Mouse (Mus musculus) myocyte (in vitro differentiated cells): ENCODE results near the gene Ctbp2. TPM values are rescaled to one million over a fixed set of nuclear protein-coding genes. Genes with fewer than 3 reads are reported as not detected.
"Not testable (repeated sequence)": the region's sequence is repeated elsewhere in the genome, so short reads cannot be mapped to it uniquely, and the experiment has no call there.

ENCODE experiments used
- H3K27me3 ChIP-seq: one replicate; pipeline ENCODE4 v1.6.1; 2011; ENCODE audit not compliant: control insufficient read depth, insufficient read depth, insufficient read length
- H3K36me3 ChIP-seq: one replicate; pipeline ENCODE4 v1.6.1; 2011; ENCODE audit not compliant: control insufficient read depth, insufficient read depth
- H3K4me2 ChIP-seq: one replicate; pipeline ENCODE4 v1.6.1; 2011; ENCODE audit warnings: low read depth, control low read depth
- H3K4me3 ChIP-seq: one replicate; pipeline ENCODE4 v1.5.1; 2011; ENCODE audit warnings: mild to moderate bottlenecking, control low read depth, moderate library complexity
- H3K79me2 ChIP-seq: one replicate; pipeline ENCODE4 v1.6.1; 2011; ENCODE audit not compliant: control insufficient read depth, insufficient read depth
- H3ac ChIP-seq: one replicate; pipeline ENCODE4 v1.6.1; 2011; ENCODE audit not compliant: control insufficient read depth, insufficient read length
- CEBPB ChIP-seq: IDR thresholded peaks from 2 replicates; pipeline ENCODE4 v1.6.1; 2011; ENCODE audit warnings: mild to moderate bottlenecking, moderate library complexity; ENCODE audit not compliant: poor library complexity, insufficient read depth, severe bottlenecking
- E2F4 ChIP-seq: IDR thresholded peaks from one replicate; pipeline ENCODE4 v1.6.1; 2011; ENCODE audit warnings: mild to moderate bottlenecking, control low read depth, moderate library complexity; ENCODE audit not compliant: insufficient read depth
- MAX ChIP-seq: IDR thresholded peaks from one replicate; pipeline ENCODE4 v1.6.1; 2011; ENCODE audit warnings: low read depth, mild to moderate bottlenecking, control low read depth
- MYOD1 ChIP-seq, 3 experiments: IDR thresholded peaks; one replicate each; pipeline ENCODE4 v1.6.1; 2011; ENCODE audit warnings: control low read depth in 2 of 3, low read depth in 2 of 3, mild to moderate bottlenecking in 2 of 3, moderate library complexity in 1 of 3; ENCODE audit not compliant: insufficient read length in 2 of 3, control insufficient read depth in 1 of 3
- MYOG ChIP-seq, 3 experiments: IDR thresholded peaks; one replicate each; pipeline ENCODE4 v1.6.1; 2011; ENCODE audit warnings: control low read depth in 2 of 3, low read depth in 2 of 3, mild to moderate bottlenecking in 2 of 3; ENCODE audit not compliant: insufficient read length in 2 of 3, control insufficient read depth in 1 of 3, insufficient read depth in 1 of 3
- POLR2A ChIP-seq: IDR thresholded peaks from one replicate; pipeline ENCODE4 v1.6.1; 2011; ENCODE audit warnings: low read depth, mild to moderate bottlenecking, control low read depth, moderate library complexity; ENCODE audit not compliant: insufficient read length
- POLR2AphosphoS2 ChIP-seq: IDR thresholded peaks from one replicate; pipeline ENCODE4 v1.6.1; 2011; ENCODE audit warnings: low read depth, control low read depth; ENCODE audit not compliant: insufficient read length
- REST ChIP-seq: IDR thresholded peaks from one replicate; pipeline ENCODE4 v1.6.1; 2011; ENCODE audit warnings: mild to moderate bottlenecking, control low read depth, moderate library complexity; ENCODE audit not compliant: insufficient read depth, insufficient read length
- SRF ChIP-seq: IDR thresholded peaks from one replicate; pipeline ENCODE4 v1.6.1; 2011; ENCODE audit warnings: low read depth; ENCODE audit not compliant: control insufficient read depth, insufficient read length
- TCF12 ChIP-seq: IDR thresholded peaks from one replicate; pipeline ENCODE4 v1.6.1; 2011; ENCODE audit warnings: mild to moderate bottlenecking, control low read depth; ENCODE audit not compliant: poor library complexity, insufficient read depth, severe bottlenecking
- TCF3 ChIP-seq: IDR thresholded peaks from one replicate; pipeline ENCODE4 v1.6.1; 2011; ENCODE audit warnings: low read depth, control low read depth; ENCODE audit not compliant: insufficient read length
- USF1 ChIP-seq: IDR thresholded peaks from one replicate; pipeline ENCODE4 v1.6.1; 2011; ENCODE audit warnings: low read depth, mild to moderate bottlenecking, control low read depth, moderate library complexity
- polyA plus RNA-seq: library from polyadenylated mRNA; unstranded; fragments of >200 nt; fragmentation: generic; extraction: Trizol; gene quantifications from one replicate; pipeline ENCODE4 v1.2.1, GENCODE M21; 2012; ENCODE audit warnings: missing spikeins

Gene Ctbp2
- polyA plus RNA-seq, 1 experiment, result 22.4 TPM

- TF ChIP-seq TCF12, result no peak
- TF ChIP-seq TCF3, result no peak
- TF ChIP-seq SRF, result no peak
- no peak for TF ChIP-seq CEBPB
- TF ChIP-seq E2F4, result no peak
- Histone ChIP-seq H3ac (no peak overlapping the region), H3K4me3 (no peak overlapping the region)
Observed at GRCm38 (mm10) chr7:133108695-133109094, 15.5 kb downstream of the Ctbp2 start.

GRCm38 (mm10) chr7:133102578-133102977, 21.6 kb downstream of the Ctbp2 start:
- peak; percentile 2 to 93 (median 87) for TF ChIP-seq MYOG (IDR thresholded peaks at IDR 0.05; ENCODE audit: control insufficient read depth in 1 of 3, insufficient read depth in 1 of 3, insufficient read length in 2 of 3, low read depth in 2 of 3)
- no peak for TF ChIP-seq SRF
- TF ChIP-seq TCF12, result peak; percentile 33
- TF ChIP-seq MYOD1 (IDR thresholded peaks at IDR 0.05; ENCODE audit: control insufficient read depth in 1 of 3, insufficient read length in 2 of 3, low read depth in 2 of 3), result peak; percentile 7 to 95 (median 91)

More at GRCm38 (mm10) chr7:133108695-133109094, 15.5 kb downstream of the Ctbp2 start:
- no peak overlapping the region for H3K4me2 ChIP-seq
- no peaks in the 10 kb centered on the region for H3K36me3 ChIP-seq
- no peaks in the 10 kb centered on the region for H3K27me3 ChIP-seq
- peaks cover 95% of the 10 kb centered on the region for H3K79me2 ChIP-seq

GRCm38 (mm10) chr7:133101070-133101469, 23.1 kb downstream of the Ctbp2 start:
- Histone ChIP-seq H3K27me3 (no peaks in the 10 kb centered on the region), H3K4me2 (no peak overlapping the region), H3K79me2 (peaks cover 90% of the 10 kb centered on the region), H3K36me3 (no peaks in the 10 kb centered on the region), H3K4me3 (no peak overlapping the region), H3ac (no peak overlapping the region)
- no peak for TF ChIP-seq MYOD1 (IDR thresholded peaks at IDR 0.05; ENCODE audit: control insufficient read depth in 1 of 3, insufficient read length in 2 of 3, low read depth in 2 of 3)

More at GRCm38 (mm10) chr7:133102578-133102977, 21.6 kb downstream of the Ctbp2 start:
- H3K79me2 ChIP-seq, result peaks cover 96% of the 10 kb centered on the region
- no peaks in the 10 kb centered on the region for H3K36me3 ChIP-seq
- H3K27me3 ChIP-seq, result no peaks in the 10 kb centered on the region
- H3ac ChIP-seq, result no peak overlapping the region
- no peak overlapping the region for H3K4me3 ChIP-seq
- H3K4me2 ChIP-seq, result no peak overlapping the region

- H3K4me2 ChIP-seq, result no peak overlapping the region
- TF ChIP-seq REST, result no peak
- TF ChIP-seq USF1, result no peak
- TF ChIP-seq MYOD1 (IDR thresholded peaks at IDR 0.05; ENCODE audit: control insufficient read depth in 1 of 3, insufficient read length in 2 of 3, low read depth in 2 of 3), result no peak
Observed at GRCm38 (mm10) chr7:133100178-133100577, 24.0 kb downstream of the Ctbp2 start.

GRCm38 (mm10) chr7:133099266-133099665, 24.9 kb downstream of the Ctbp2 start:
- TF ChIP-seq MYOG (IDR thresholded peaks at IDR 0.05; ENCODE audit: control insufficient read depth in 1 of 3, insufficient read depth in 1 of 3, insufficient read length in 2 of 3, low read depth in 2 of 3) (no peak), TCF12 (no peak), E2F4 (no peak), TCF3 (no peak), POLR2A (no peak), CEBPB (no peak)
- Histone ChIP-seq H3K79me2 (peaks cover 88% of the 10 kb centered on the region), H3K36me3 (no peaks in the 10 kb centered on the region), H3K27me3 (no peaks in the 10 kb centered on the region), H3K4me3 (no peak overlapping the region), H3K4me2 (no peak overlapping the region), H3ac (no peak overlapping the region)

More at GRCm38 (mm10) chr7:133100178-133100577, 24.0 kb downstream of the Ctbp2 start:
- Histone ChIP-seq H3K79me2 (peaks cover 88% of the 10 kb centered on the region), H3K36me3 (no peaks in the 10 kb centered on the region), H3K4me3 (no peak overlapping the region), H3ac (no peak overlapping the region), H3K27me3 (no peaks in the 10 kb centered on the region)

DNA sequence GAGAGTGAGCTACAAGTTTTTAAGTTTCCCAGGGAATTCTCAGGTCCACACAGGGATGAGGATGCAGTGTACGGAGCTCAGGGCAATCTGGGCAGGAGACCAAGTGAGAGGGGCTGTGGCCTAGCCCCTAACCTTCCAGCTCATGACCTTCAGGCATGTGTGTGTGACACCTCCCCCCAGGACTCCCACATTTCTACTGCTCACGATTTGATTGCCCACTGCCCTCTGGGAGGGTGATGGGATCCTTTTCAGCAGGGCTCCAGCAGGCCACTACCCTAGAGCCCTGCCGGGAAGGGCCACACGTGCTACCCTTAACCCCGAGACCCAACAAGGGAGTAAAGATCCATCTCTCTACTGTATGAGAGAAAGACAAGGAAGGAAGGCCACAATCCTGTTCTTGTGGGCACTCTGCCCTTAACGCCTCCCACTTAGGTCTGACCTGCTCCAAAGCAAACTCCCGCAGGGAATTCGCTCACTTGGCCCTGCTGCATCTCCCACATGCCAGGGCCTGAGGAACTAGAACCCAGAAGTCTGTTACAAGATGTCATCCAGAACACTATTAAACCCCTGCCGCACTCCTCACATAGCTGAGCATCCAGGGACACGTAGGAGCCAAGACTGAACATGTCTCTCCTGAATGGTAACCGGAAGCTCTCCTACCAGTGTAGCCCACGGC, 25.9 kb downstream of the Ctbp2 start:
- Histone ChIP-seq H3ac (no peak overlapping the region), H3K4me2 (no peak overlapping the region), H3K4me3 (no peak overlapping the region), H3K36me3 (no peaks in the 10 kb centered on the region), H3K27me3 (no peaks in the 10 kb centered on the region), H3K79me2 (peaks cover 86% of the 10 kb centered on the region)
- TF ChIP-seq E2F4 (no peak), MAX (no peak), REST (no peak), POLR2AphosphoS2 (no peak), TCF3 (no peak), MYOD1 (IDR thresholded peaks at IDR 0.05; ENCODE audit: control insufficient read depth in 1 of 3, insufficient read length in 2 of 3, low read depth in 2 of 3) (no peak), USF1 (no peak), POLR2A (no peak), TCF12 (no peak), MYOG (IDR thresholded peaks at IDR 0.05; ENCODE audit: control insufficient read depth in 1 of 3, insufficient read depth in 1 of 3, insufficient read length in 2 of 3, low read depth in 2 of 3) (no peak), CEBPB (no peak), SRF (no peak)

DNA sequence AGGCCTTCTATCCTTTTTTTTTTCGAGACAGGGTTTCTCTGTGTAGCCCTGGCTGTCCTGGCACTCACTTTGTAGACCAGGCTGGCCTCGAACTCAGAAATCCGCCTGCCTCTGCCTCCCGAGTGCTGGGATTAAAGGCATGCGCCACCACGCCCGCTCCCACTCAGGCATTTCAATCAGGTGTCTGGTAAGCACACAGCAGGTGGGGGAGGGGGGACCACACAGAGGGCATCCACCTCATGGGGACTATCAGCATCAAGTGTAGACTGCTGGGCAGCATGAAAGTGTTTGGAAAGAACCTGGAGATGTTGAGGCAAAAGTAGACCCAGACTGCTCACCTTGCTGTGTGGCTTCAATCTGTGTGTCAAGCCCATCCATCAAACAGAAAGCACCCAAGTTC, 28.5 kb downstream of the Ctbp2 start:
- not testable (repeated sequence) for H3K27me3 ChIP-seq, H3K36me3 ChIP-seq, H3K4me3 ChIP-seq, H3K4me2 ChIP-seq, H3ac ChIP-seq
- peaks cover 86% of the 10 kb centered on the region for H3K79me2 ChIP-seq
